Mouse (Mus musculus) CD4-positive, CD25-positive, alpha-beta regulatory T cell, adult 4 months (primary cell): ENCODE data around the gene Prkd2. TPM values are rescaled to one million over a fixed set of nuclear protein-coding genes. Genes with fewer than 3 reads are reported as not detected.

Experiments used
- ATAC-seq: one replicate; pipeline ENCODE4 v1.8.0; 2017
- polyA plus RNA-seq, 2 experiments: library from polyadenylated mRNA; unstranded; fragments of 100-300 nt; shearing (Covaris generic); gene quantifications; one replicate each; pipeline ENCODE4 v1.2.1; 2017

Gene Prkd2
- polyA plus RNA-seq, 2 experiments from 2014 or later, result 57.3 to 60.0 TPM

DNA sequence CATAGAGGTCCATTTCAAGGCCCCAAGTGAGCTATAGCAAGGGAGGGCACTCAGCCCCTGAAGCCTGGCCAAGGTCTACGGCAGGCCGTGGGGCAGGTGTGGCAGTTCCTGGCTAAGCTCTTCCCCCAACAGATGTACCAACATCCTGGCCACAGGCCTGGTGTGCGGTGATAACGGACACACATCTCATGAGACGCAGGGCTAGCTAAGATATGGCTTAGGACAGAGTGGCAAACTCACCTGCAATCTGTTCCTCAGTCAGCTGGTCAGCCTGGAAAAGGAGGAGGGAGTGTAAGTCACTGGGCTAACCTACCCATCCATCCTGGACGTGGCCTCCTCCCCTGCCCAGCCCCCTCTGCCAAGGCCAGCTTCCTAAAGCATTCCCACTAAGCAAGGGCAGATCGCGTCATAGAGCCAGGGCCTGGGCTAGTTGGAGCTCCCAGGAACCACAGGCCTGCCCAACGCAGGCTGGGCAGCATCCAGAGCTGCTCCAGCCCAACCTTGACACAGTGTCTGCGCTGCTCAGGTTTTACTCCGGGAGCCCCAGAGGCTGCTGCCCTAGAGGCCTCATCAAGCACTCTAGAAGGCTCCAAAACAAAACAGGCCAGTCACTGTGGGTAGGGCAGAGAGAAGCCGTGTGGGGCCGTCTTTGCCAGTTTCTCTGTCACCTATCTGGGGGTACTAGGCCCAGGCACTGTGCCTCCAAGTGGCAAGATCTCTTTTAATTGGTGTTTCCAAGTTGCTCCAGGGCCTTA, 76.9 kb downstream of the Prkd2 start:
- ATAC-seq, result no peak

Other genes with a start within 250 kb of the Prkd2 start
- 1 to 10 TPM; 2.7 to 3.1 TPM for gene Arhgap35, start 227.9 kb upstream of the Prkd2 start, polyA plus RNA-seq
- gene Ceacam15, start 167.2 kb upstream of the Prkd2 start, polyA plus RNA-seq, result 1 to 10 TPM in 1 of 2 experiments, under 1 TPM in 1; 0.91 to 1.2 TPM
- not detected for gene Ceacam9, start 121.0 kb upstream of the Prkd2 start, polyA plus RNA-seq
- 10 to 100 TPM; 60.7 to 73.1 TPM for gene Ap2s1, start 104.5 kb upstream of the Prkd2 start, polyA plus RNA-seq
- gene Slc1a5, start 61.6 kb upstream of the Prkd2 start, polyA plus RNA-seq, result 100 to 1,000 TPM; 142 to 182 TPM
- 10 to 100 TPM; 19.2 TPM for gene Strn4, start 27.0 kb upstream of the Prkd2 start, polyA plus RNA-seq
- 10 to 100 TPM in 1 of 2 experiments, 1 to 10 TPM in 1; 6.8 to 11.2 TPM for gene Fkrp, start 26.2 kb upstream of the Prkd2 start, polyA plus RNA-seq
- gene Dact3, start 32.4 kb downstream of the Prkd2 start, polyA plus RNA-seq, result not detected
- not detected for gene Gng8, start 48.9 kb downstream of the Prkd2 start, polyA plus RNA-seq
- gene Ptgir, start 63.6 kb downstream of the Prkd2 start, polyA plus RNA-seq, result 10 to 100 TPM in 1 of 2 experiments, 1 to 10 TPM in 1; 7.9 to 10.2 TPM
- gene Calm3, start 81.2 kb downstream of the Prkd2 start, polyA plus RNA-seq, result 100 to 1,000 TPM in 1 of 2 experiments, 10 to 100 TPM in 1; 48.5 to 103 TPM
- not detected for gene Pnmal2, start 101.8 kb downstream of the Prkd2 start, polyA plus RNA-seq
- not detected for gene Pnmal1, start 116.8 kb downstream of the Prkd2 start, polyA plus RNA-seq
- gene Gm42372, start 140.2 kb downstream of the Prkd2 start, polyA plus RNA-seq, result 1 to 10 TPM; 4.8 to 4.9 TPM
- under 1 TPM in 1 of 2 experiments, not detected in 1; 0.20 TPM for gene Ccdc8, start 149.8 kb downstream of the Prkd2 start, polyA plus RNA-seq
- gene Ppp5c, start 185.0 kb downstream of the Prkd2 start, polyA plus RNA-seq, result 10 to 100 TPM; 56.6 to 76.0 TPM
- under 1 TPM; 0.60 to 0.91 TPM for gene Hif3a, start 219.5 kb downstream of the Prkd2 start, polyA plus RNA-seq
- 1 to 10 TPM in 1 of 2 experiments, under 1 TPM in 1; 0.13 to 1.4 TPM for gene Psg16, start 231.1 kb downstream of the Prkd2 start, polyA plus RNA-seq